Mouse (Mus musculus) embryonic fibroblast, embryonic 13.5 days (primary cell): Measurements from ENCODE around the gene Hoxc8.

Experiments used
- CTCF ChIP-seq: IDR thresholded peaks from 2 replicates; pipeline ENCODE4 v1.5.1; 2011; ENCODE audit warnings: mild to moderate bottlenecking, control low read depth, low read length, moderate library complexity, borderline replicate concordance; ENCODE audit not compliant: insufficient read depth
- POLR2A ChIP-seq: IDR thresholded peaks from 2 replicates; pipeline ENCODE4 v1.6.1; 2011; ENCODE audit warnings: low read depth, mild to moderate bottlenecking, control low read depth, low read length, moderate library complexity

DNA sequence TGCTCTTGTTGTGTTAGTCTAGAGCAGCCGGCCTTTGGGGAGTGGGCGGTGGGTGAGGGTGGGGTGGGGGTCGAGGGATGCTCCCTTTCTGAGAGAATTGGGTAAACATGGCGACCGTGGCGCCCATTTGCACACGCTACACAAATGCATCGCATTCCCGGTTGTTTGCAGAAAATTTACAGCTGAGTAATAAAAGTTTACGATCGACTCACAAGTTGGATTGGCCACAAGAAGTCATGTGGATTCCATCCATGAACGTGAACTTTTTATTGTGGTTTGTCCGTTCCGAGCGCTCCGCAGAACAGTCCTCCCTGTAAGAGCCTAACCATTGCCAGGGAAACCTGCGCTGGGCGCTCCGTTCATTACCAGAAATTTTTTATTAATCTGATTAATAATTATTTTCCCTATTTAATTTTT, 7.5 kb downstream of the Hoxc8 start, which contains the start of gene Hoxc6:
- TF ChIP-seq CTCF (no peak), POLR2A (peak; percentile 78)
